Mouse (Mus musculus) left cerebral cortex, postnatal 14 days (tissue): ENCODE results near the gene Spi1. TPM values are rescaled to one million over a fixed set of nuclear protein-coding genes. Genes with fewer than 3 reads are reported as not detected.
A peak's percentile ranks its signal among the peaks of the same experiment; 100 is the strongest.

Experiments used
- DNase-seq, 2 experiments: peaks; one replicate each; pipeline ENCODE4 v3.0.0; 2021 to 2022; ENCODE audit warnings: low spot score in 2 of 2, mixed read lengths in 1 of 2
- intact Hi-C: fragments of 180-260 bp; cut with DNase I; formaldehyde crosslinking; loops from one replicate; pipeline ENCODE4 v1.15.1; 2025
- total RNA-seq, 2 experiments: library from RNA; stranded (reverse); gene quantifications; 2 replicates each; pipeline ENCODE4 v1.2.3; 2021

The Spi1 gene
- total RNA-seq, 2 experiments from 2014 or later = 4.3 to 4.7 TPM

- intact Hi-C loops = loop anchor here (5.0 kb wide), 1 partner anchor 197 kb away; no protein-coding TSS in a partner anchor
- DNase-seq = no peak
Observed at GRCm38 (mm10) chr2:91064211-91064610, 18.0 kb upstream of the Spi1 start.

- peak; percentile 55 to 72 for DNase-seq
- intact Hi-C loops = no loop called here
Observed at GRCm38 (mm10) chr2:91065544-91065943, 16.6 kb upstream of the Spi1 start.

- intact Hi-C loops = no loop called here
- no peak for DNase-seq
Observed at GRCm38 (mm10) chr2:91066455-91066854, 15.7 kb upstream of the Spi1 start.

GRCm38 (mm10) chr2:91068162-91068871, 13.9 kb upstream of the Spi1 start:
- no peak for DNase-seq
- intact Hi-C loops = no loop called here

GRCm38 (mm10) chr2:91068872-91069165, 13.4 kb upstream of the Spi1 start:
- intact Hi-C loops = no loop called here
- no peak for DNase-seq

- DNase-seq = no peak
- intact Hi-C loops = no loop called here
Observed at GRCm38 (mm10) chr2:91069306-91070000, 12.7 kb upstream of the Spi1 start.

- intact Hi-C loops = loop anchor here (1.0 kb wide), 1 partner anchor 31 kb away; no protein-coding TSS in a partner anchor
Observed at GRCm38 (mm10) chr2:91070076-91070800, 12.0 kb upstream of the Spi1 start, which contains the start of gene Slc39a13. Gene Slc39a13 (minus strand): TSS chr2:91070417.

GRCm38 (mm10) chr2:91071059-91071458, 11.1 kb upstream of the Spi1 start:
- intact Hi-C loops = no loop called here
- DNase-seq = no peak

More at GRCm38 (mm10) chr2:91070076-91070800, 12.0 kb upstream of the Spi1 start, which contains the start of gene Slc39a13:
- DNase-seq = peak; percentile 96 to 97

GRCm38 (mm10) chr2:91072092-91072491, 10.1 kb upstream of the Spi1 start:
- intact Hi-C loops = no loop called here
- no peak for DNase-seq

- no peak for DNase-seq
- intact Hi-C loops = no loop called here
Observed at GRCm38 (mm10) chr2:91077957-91078313, 4.3 kb upstream of the Spi1 start.

- no peak for DNase-seq
- intact Hi-C loops = no loop called here
Observed at GRCm38 (mm10) chr2:91078314-91079025, 3.7 kb upstream of the Spi1 start.

GRCm38 (mm10) chr2:91079026-91079384, 3.2 kb upstream of the Spi1 start:
- intact Hi-C loops = no loop called here
- no peak for DNase-seq

- intact Hi-C loops = no loop called here
- DNase-seq = no peak
Observed at GRCm38 (mm10) chr2:91080784-91081513, 1.2 kb upstream of the Spi1 start.

GRCm38 (mm10) chr2:91082844-91083243, 654 bp downstream of the Spi1 start:
- intact Hi-C loops = no loop called here
- DNase-seq = peak in 1 of 2 experiments; percentile 52

GRCm38 (mm10) chr2:91083366-91083940, 1.3 kb downstream of the Spi1 start:
- intact Hi-C loops = no loop called here
- no peak for DNase-seq

- DNase-seq = no peak
- intact Hi-C loops = no loop called here
Observed at GRCm38 (mm10) chr2:91084179-91084820, 2.1 kb downstream of the Spi1 start.

- DNase-seq = no peak
- intact Hi-C loops = no loop called here
Observed at GRCm38 (mm10) chr2:91085494-91086391, 3.6 kb downstream of the Spi1 start.
